Mouse (Mus musculus) stomach, embryonic 15.5 days (tissue): ENCODE results near the gene B3gnt2. TPM values are rescaled to one million over a fixed set of nuclear protein-coding genes. Genes with fewer than 3 reads are reported as not detected.

Experiments
- ATAC-seq: fragments of 200-750 bp; cut with Nextera tagmentation; 2 replicates; pipeline ENCODE4 v1.8.0; 2017; ENCODE audit warnings: low read depth, moderate number of reproducible peaks, moderate TSS enrichment; ENCODE audit not compliant: insufficient read depth, low FRiP score
- H3K27ac ChIP-seq: fragments of 300-500 bp; sonication (generic); 2 replicates; pipeline ENCODE4 v1.5.1; 2015; ENCODE audit warnings: mild to moderate bottlenecking, inconsistent platforms
- H3K27me3 ChIP-seq: fragments of 300-500 bp; sonication (generic); replicated peaks from 2 replicates; pipeline ENCODE4 v1.6.1; 2015; ENCODE audit warnings: inconsistent platforms
- H3K36me3 ChIP-seq: fragments of 300-500 bp; sonication (generic); 2 replicates; pipeline ENCODE4 v1.6.1; 2015; ENCODE audit warnings: inconsistent platforms
- H3K4me1 ChIP-seq: fragments of 300-500 bp; sonication (generic); 2 replicates; pipeline ENCODE4 v1.6.1; 2015; ENCODE audit warnings: inconsistent platforms
- H3K4me2 ChIP-seq: fragments of 300-500 bp; sonication (generic); 2 replicates; pipeline ENCODE4 v1.6.1; 2015; ENCODE audit warnings: mild to moderate bottlenecking, inconsistent platforms
- H3K4me3 ChIP-seq: fragments of 300-500 bp; sonication (generic); replicated peaks from 2 replicates; pipeline ENCODE4 v1.5.1; 2015; ENCODE audit warnings: inconsistent platforms
- H3K9ac ChIP-seq: fragments of 300-500 bp; sonication (generic); 2 replicates; pipeline ENCODE4 v1.6.1; 2015; ENCODE audit warnings: inconsistent platforms
- H3K9me3 ChIP-seq: fragments of 300-500 bp; sonication (generic); 2 replicates; pipeline ENCODE4 v1.6.1; 2016; ENCODE audit warnings: inconsistent platforms
- WGBS: fragments of 180-500 bp; shearing (Covaris S2); methylation state at CpG from one replicate; pipeline ENCODE4 v1.1.7; 2015; 5-methylcytosine and 5-hydroxymethylcytosine counted together
- polyA plus RNA-seq: library from polyadenylated mRNA; unstranded; fragments of >200 nt; fragmentation: Nextera tagmentation; extraction: Ambion mirVana; gene quantifications from 2 replicates; pipeline ENCODE4 v1.2.1, GENCODE M21; 2015

B3gnt2 gene
- polyA plus RNA-seq, 1 experiment from 2014 or later, result 13.6 TPM

- Histone ChIP-seq H3K27ac (no peak overlapping the region), H3K9me3 (no peaks in the 10 kb centered on the region), H3K4me2 (no peak overlapping the region), H3K4me3 (no peak overlapping the region), H3K4me1 (peaks cover 20% of the 10 kb centered on the region), H3K36me3 (no peaks in the 10 kb centered on the region), H3K9ac (no peak overlapping the region), H3K27me3 (no peaks in the 10 kb centered on the region)
- 78% methylated on average over 3 of the region's 3 CpGs for WGBS
- no peak for ATAC-seq
Measured at GRCm38 (mm10) chr11:22856371-22856965, 4.3 kb downstream of the B3gnt2 start.

DNA sequence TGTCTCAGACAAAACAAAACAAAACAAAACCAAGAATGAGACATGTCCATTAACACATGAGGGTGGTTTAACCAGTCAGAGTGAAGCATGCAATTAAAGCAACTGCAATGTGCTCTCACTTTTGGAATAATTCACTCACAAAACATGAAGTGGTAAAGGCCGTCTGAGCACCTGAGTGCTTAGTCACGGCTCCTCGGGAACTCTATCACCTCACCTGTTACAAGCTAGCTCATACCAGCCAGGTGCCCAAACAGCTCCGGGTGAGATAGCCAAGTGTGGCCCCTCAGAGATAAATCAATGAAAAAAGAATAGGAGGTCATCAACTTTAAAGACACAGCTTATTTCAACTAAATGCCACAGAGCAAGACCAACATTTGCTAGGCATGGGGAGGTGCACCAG, 6.2 kb downstream of the B3gnt2 start:
- no peak overlapping the region for H3K4me3 ChIP-seq
- H3K27me3 ChIP-seq, result no peaks in the 10 kb centered on the region
- H3K4me1 ChIP-seq, result peaks cover 22% of the 10 kb centered on the region
- H3K9me3 ChIP-seq, result no peaks in the 10 kb centered on the region
- 69% methylated on average over 4 of the region's 4 CpGs for WGBS
- no peaks in the 10 kb centered on the region for H3K36me3 ChIP-seq
- H3K27ac ChIP-seq, result no peak overlapping the region
- H3K9ac ChIP-seq, result no peak overlapping the region
- no peak overlapping the region for H3K4me2 ChIP-seq
- no peak for ATAC-seq

GRCm38 (mm10) chr11:22853477-22854157, 7.1 kb downstream of the B3gnt2 start:
- no peak overlapping the region for H3K9ac ChIP-seq
- 35% methylated on average over 2 of the region's 2 CpGs for WGBS
- H3K4me2 ChIP-seq, result no peak overlapping the region
- no peak overlapping the region for H3K4me3 ChIP-seq
- H3K9me3 ChIP-seq, result no peaks in the 10 kb centered on the region
- ATAC-seq, result no peak
- H3K4me1 ChIP-seq, result peaks cover 23% of the 10 kb centered on the region
- no peaks in the 10 kb centered on the region for H3K27me3 ChIP-seq
- peak overlapping the region; percentile 35; the same call in 1 of the 2 replicates for H3K27ac ChIP-seq
- H3K36me3 ChIP-seq, result no peaks in the 10 kb centered on the region

DNA sequence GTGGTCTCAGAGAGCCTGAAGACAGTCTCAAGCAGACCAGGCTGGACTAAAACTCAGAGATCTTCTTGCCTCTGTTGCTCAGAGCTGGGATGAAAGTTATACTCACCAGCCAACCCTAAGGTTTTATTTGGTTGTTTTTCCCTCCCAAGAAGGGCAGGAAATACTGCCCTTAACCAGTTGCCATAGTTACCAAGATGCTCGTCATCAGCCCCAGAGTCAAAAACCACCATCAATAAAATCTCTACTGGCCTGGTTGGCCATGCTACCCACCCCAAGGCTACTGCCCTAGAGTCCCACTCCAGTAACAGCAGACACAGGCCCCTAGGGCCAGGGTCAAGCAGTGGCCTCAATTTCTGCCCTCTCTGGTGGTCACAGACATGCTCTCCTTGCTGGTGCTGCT, 8.3 kb downstream of the B3gnt2 start:
- Histone ChIP-seq H3K4me2 (no peak overlapping the region), H3K4me3 (no peak overlapping the region), H3K27me3 (no peaks in the 10 kb centered on the region), H3K27ac (no peak overlapping the region), H3K36me3 (no peaks in the 10 kb centered on the region), H3K9me3 (no peaks in the 10 kb centered on the region), H3K4me1 (peaks cover 24% of the 10 kb centered on the region), H3K9ac (no peak overlapping the region)
- 75% methylated on average over 1 of the region's 1 CpGs for WGBS
- no peak for ATAC-seq

DNA sequence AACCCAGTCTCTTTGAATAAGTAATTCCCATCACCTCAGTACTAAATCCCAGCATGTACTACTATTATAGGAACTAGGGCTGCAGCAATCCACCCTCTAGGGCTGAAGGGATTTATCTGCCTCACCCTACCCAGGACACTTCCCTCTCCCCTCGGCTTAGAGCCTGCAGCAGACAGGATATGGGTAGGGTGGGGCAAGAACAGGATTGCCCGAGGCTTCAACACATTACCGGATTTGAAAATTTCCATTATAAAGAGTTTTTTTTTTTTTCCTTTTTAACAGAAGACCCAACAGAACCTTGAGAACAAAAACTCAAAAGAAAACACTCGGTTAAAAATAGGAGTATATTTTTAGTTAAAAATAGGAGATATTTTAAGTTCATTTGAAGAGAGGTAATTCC, 9.3 kb downstream of the B3gnt2 start:
- no peak for ATAC-seq
- H3K27ac ChIP-seq, result no peak overlapping the region
- no peaks in the 10 kb centered on the region for H3K36me3 ChIP-seq
- WGBS, result 31% methylated on average over 4 of the region's 4 CpGs
- H3K27me3 ChIP-seq, result no peaks in the 10 kb centered on the region
- no peak overlapping the region for H3K4me2 ChIP-seq
- no peaks in the 10 kb centered on the region for H3K9me3 ChIP-seq
- H3K4me3 ChIP-seq, result no peak overlapping the region
- H3K4me1 ChIP-seq, result peaks cover 27% of the 10 kb centered on the region
- H3K9ac ChIP-seq, result no peak overlapping the region

GRCm38 (mm10) chr11:22850077-22850476, 10.7 kb downstream of the B3gnt2 start:
- H3K4me1 ChIP-seq, result peaks cover 34% of the 10 kb centered on the region
- no peak overlapping the region for H3K4me2 ChIP-seq
- no peaks in the 10 kb centered on the region for H3K9me3 ChIP-seq
- no peak for ATAC-seq
- H3K27ac ChIP-seq, result peak overlapping the region; percentile 23; the same call in 1 of the 2 replicates
- H3K36me3 ChIP-seq, result no peaks in the 10 kb centered on the region
- 68% methylated on average over 4 of the region's 4 CpGs for WGBS
- no peak overlapping the region for H3K4me3 ChIP-seq
- no peaks in the 10 kb centered on the region for H3K27me3 ChIP-seq
- no peak overlapping the region for H3K9ac ChIP-seq

DNA sequence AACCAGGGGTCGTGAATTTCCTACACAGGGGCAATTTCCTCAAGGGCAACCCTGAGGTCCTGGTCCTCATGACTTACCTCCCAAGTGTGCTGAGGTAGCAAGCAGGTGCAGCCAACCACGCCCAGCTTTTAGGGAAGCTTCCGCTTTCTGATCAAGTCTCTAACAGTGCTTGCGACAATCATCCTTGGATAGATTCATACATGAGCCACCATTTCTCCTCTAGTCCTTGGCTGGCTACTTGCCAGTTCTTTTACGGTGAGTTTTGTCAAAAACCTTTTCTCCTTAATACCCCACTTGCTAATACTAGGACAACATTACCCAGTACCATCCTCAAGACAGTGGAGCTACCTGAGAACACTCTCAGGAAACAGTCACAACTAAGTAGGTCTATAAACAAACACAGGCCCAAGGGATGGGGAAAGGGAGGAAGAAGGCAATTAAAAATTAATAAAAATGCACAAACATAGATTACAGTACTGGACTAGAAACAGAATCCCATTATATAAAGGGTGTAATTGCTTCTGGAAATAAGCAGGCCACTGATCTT, 12.0 kb downstream of the B3gnt2 start:
- H3K36me3 ChIP-seq, result no peaks in the 10 kb centered on the region

DNA sequence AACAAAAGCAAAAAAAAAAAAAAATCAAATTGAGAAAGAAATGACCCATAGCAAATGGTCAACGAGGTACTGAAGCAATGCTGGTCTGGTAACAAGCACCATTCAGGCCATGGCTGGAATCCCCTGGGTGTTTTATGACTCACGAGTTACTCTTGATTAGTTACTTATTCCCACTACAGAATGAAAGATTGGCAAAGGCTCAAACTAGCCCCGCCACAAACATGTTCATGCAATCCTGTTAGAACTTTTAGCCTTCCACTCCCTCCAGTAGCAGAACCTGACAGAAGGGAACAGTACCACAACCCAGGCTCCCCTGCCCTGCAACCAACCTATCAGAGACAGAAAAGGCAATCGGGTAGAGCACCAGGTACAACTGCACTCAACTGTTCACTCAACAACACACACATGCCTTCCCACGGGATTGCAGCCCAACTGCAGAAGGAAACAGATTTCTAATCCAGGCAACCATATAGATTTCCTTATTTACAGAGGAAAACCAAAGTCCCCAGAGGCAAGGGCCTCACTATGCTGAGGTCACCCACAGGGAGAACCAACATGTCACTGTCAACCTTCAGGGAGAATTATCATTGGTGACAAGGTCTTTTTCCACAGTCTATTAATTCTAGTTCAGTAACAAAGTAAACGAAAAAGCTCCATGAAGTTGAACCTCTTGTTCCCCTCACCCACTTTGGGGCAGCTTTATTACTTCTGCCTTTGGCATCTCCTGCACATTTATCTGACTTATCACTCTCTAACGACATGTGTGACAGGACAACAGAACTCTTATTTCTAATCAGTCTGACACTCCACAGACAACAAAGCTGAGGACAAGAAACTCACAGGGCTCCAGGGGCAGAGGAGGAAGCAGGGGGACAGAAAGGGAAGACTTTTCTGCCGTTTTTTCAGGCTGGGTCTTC, 12.8 kb downstream of the B3gnt2 start:
- ATAC-seq, result no peak
- H3K9ac ChIP-seq, result no peak overlapping the region
- peaks cover 35% of the 10 kb centered on the region for H3K4me1 ChIP-seq
- no peaks in the 10 kb centered on the region for H3K27me3 ChIP-seq
- no peak overlapping the region for H3K4me2 ChIP-seq
- H3K4me3 ChIP-seq, result no peak overlapping the region
- peak overlapping the region; percentile 33 for H3K27ac ChIP-seq
- no peaks in the 10 kb centered on the region for H3K9me3 ChIP-seq
- no peaks in the 10 kb centered on the region for H3K36me3 ChIP-seq
- WGBS, result 44% methylated on average over 8 of the region's 8 CpGs

More for the DNA sequence above, 12.0 kb downstream of the B3gnt2 start:
- Histone ChIP-seq H3K9ac (no peak overlapping the region), H3K27me3 (no peaks in the 10 kb centered on the region), H3K9me3 (no peaks in the 10 kb centered on the region), H3K4me3 (no peak overlapping the region), H3K4me2 (no peak overlapping the region), H3K27ac (peak overlapping the region; percentile 33; the same call in 1 of the 2 replicates), H3K4me1 (peaks cover 34% of the 10 kb centered on the region)
- no peak for ATAC-seq
- 69% methylated on average over 5 of the region's 5 CpGs for WGBS

GRCm38 (mm10) chr11:22846960-22847731, 13.6 kb downstream of the B3gnt2 start:
- WGBS, result 54% methylated on average over 8 of the region's 8 CpGs
- no peak overlapping the region for H3K4me2 ChIP-seq
- no peak overlapping the region for H3K4me3 ChIP-seq
- ATAC-seq, result no peak
- no peaks in the 10 kb centered on the region for H3K27me3 ChIP-seq
- no peak overlapping the region for H3K9ac ChIP-seq
- peaks cover 33% of the 10 kb centered on the region for H3K4me1 ChIP-seq
- H3K27ac ChIP-seq, result no peak overlapping the region
- H3K9me3 ChIP-seq, result no peaks in the 10 kb centered on the region
- H3K36me3 ChIP-seq, result no peaks in the 10 kb centered on the region

GRCm38 (mm10) chr11:22846093-22846835, 14.5 kb downstream of the B3gnt2 start:
- Histone ChIP-seq H3K27ac (no peak overlapping the region), H3K4me2 (no peak overlapping the region), H3K27me3 (no peaks in the 10 kb centered on the region), H3K9me3 (no peaks in the 10 kb centered on the region), H3K4me1 (peaks cover 33% of the 10 kb centered on the region), H3K36me3 (no peaks in the 10 kb centered on the region), H3K4me3 (no peak overlapping the region), H3K9ac (no peak overlapping the region)
- 52% methylated on average over 6 of the region's 6 CpGs for WGBS
- no peak for ATAC-seq
